Mouse (Mus musculus) heart, postnatal 0 days (tissue): ENCODE results near the gene Ism2. TPM values are rescaled to one million over a fixed set of nuclear protein-coding genes. Genes with fewer than 3 reads are reported as not detected.

Experiments used
- ATAC-seq: fragments of 200-750 bp; cut with Nextera tagmentation; 2 replicates; pipeline ENCODE4 v1.8.0; 2017; ENCODE audit warnings: low read depth, moderate number of reproducible peaks, moderate library complexity; ENCODE audit not compliant: insufficient read depth
- DNase-seq: peaks from one replicate; pipeline ENCODE4 v3.0.0-alpha.2; 2016; ENCODE audit warnings: low spot score
- H3K27ac ChIP-seq: fragments of 300-500 bp; sonication (generic); 2 replicates; pipeline ENCODE4 v1.5.1; 2014; ENCODE audit warnings: low read depth, mild to moderate bottlenecking
- H3K27me3 ChIP-seq: fragments of 300-500 bp; sonication (generic); 2 replicates; pipeline ENCODE4 v1.6.1; 2014; ENCODE audit warnings: low read length, mixed read lengths; ENCODE audit not compliant: control insufficient read depth, insufficient read depth
- H3K36me3 ChIP-seq: fragments of 300-500 bp; sonication (generic); replicated peaks from 2 replicates; pipeline ENCODE4 v1.6.1; 2014; ENCODE audit warnings: low read length, mixed read lengths; ENCODE audit not compliant: control insufficient read depth, insufficient read depth
- H3K4me1 ChIP-seq: fragments of 300-500 bp; sonication (generic); 2 replicates; pipeline ENCODE4 v1.6.1; 2014; ENCODE audit warnings: antibody characterized with exemption; ENCODE audit not compliant: control insufficient read depth, insufficient read depth
- H3K4me2 ChIP-seq: fragments of 300-500 bp; sonication (generic); 2 replicates; pipeline ENCODE4 v1.6.1; 2014; ENCODE audit warnings: low read depth, mild to moderate bottlenecking, low read length, moderate library complexity
- H3K4me3 ChIP-seq: fragments of 300-500 bp; sonication (generic); 2 replicates; pipeline ENCODE4 v1.5.1; 2014; ENCODE audit warnings: low read depth, low read length
- H3K9ac ChIP-seq: fragments of 300-500 bp; sonication (generic); replicated peaks from 2 replicates; pipeline ENCODE4 v1.6.1; 2014; ENCODE audit warnings: low read depth, low read length, mixed read lengths
- H3K9me3 ChIP-seq: fragments of 300-500 bp; sonication (generic); replicated peaks from 2 replicates; pipeline ENCODE4 v1.6.1; 2016; ENCODE audit warnings: low read length; ENCODE audit not compliant: control insufficient read depth
- CTCF ChIP-seq: IDR thresholded peaks from 2 replicates; pipeline ENCODE4 v1.5.1; 2016; ENCODE audit warnings: antibody characterized with exemption, control low read depth, low read depth
- EP300 ChIP-seq: IDR thresholded peaks from 2 replicates; pipeline ENCODE4 v1.6.1; 2016; ENCODE audit warnings: antibody characterized with exemption, low read depth
- WGBS: fragments of 180-500 bp; shearing (Covaris S2); extraction: QIAGEN DNeasy Blood & Tissue Kit; methylation state at CpG from one replicate; pipeline ENCODE4 v1.1.7; 2014; 5-methylcytosine and 5-hydroxymethylcytosine counted together
- polyA plus RNA-seq: library from polyadenylated mRNA; unstranded; fragments of >200 nt; fragmentation: Nextera tagmentation; extraction: Ambion mirVana; gene quantifications from 2 replicates; pipeline ENCODE4 v1.2.1, GENCODE M21; 2015
- total RNA-seq: library from RNA; depleted of rRNA; stranded (reverse); fragments of >200 nt; gene quantifications from 2 replicates; pipeline ENCODE4 v1.2.3, GENCODE M21; 2014; ENCODE audit warnings: low replicate concordance

The Ism2 gene
- total and polyA plus RNA-seq, 2 experiments from 2014 or later = 0.20 to 0.31 TPM

GRCm38 (mm10) chr12:87305767-87306583 lies 6.5 kb upstream of the Ism2 start:
- H3K9ac ChIP-seq = 0 out of 2 replicates have a peak overlapping the region, but pooled peaks have one; percentile 11
- DNase-seq (no peak), ATAC-seq (no peak; the same call in 1 of the 2 replicates)
- 0 out of 2 replicates have a peak overlapping the region, but pooled peaks have one; percentile 21 for H3K4me2 ChIP-seq
- H3K36me3 ChIP-seq = peaks cover 28% of the 10 kb centered on the region
- H3K9me3 ChIP-seq = no peaks in the 10 kb centered on the region
- TF ChIP-seq CTCF (no peak), EP300 (no peak)
- no peak overlapping the region for H3K4me3 ChIP-seq
- 31% methylated on average over 13 of the region's 13 CpGs for WGBS
- no peak overlapping the region for H3K27ac ChIP-seq
- H3K27me3 ChIP-seq = no peaks in the 10 kb centered on the region
- H3K4me1 ChIP-seq = no peaks in the 10 kb centered on the region; the same call in 1 of the 2 replicates

- Histone ChIP-seq H3K9me3 (no peaks in the 10 kb centered on the region), H3K9ac (no peak overlapping the region), H3K27me3 (no peaks in the 10 kb centered on the region), H3K4me2 (no peak overlapping the region), H3K4me1 (peaks cover 3% of the 10 kb centered on the region), H3K4me3 (no peak overlapping the region), H3K36me3 (no peaks in the 10 kb centered on the region), H3K27ac (no peak overlapping the region)
- 49% methylated on average over 4 of the region's 4 CpGs for WGBS
- no peak for DNase-seq
- no peak for ATAC-seq
- TF ChIP-seq CTCF (no peak), EP300 (no peak)
These were observed 1.7 kb upstream of the Ism2 start for GRCm38 (mm10) chr12:87301189-87301588.

- Histone ChIP-seq H3K27ac (no peak overlapping the region), H3K36me3 (no peaks in the 10 kb centered on the region), H3K4me3 (peak overlapping the region; percentile 57), H3K4me2 (peak overlapping the region; percentile 90), H3K9ac (peak overlapping the region; percentile 52; the same call in 1 of the 2 replicates), H3K9me3 (no peaks in the 10 kb centered on the region), H3K4me1 (peaks cover 3% of the 10 kb centered on the region; the same call in 1 of the 2 replicates), H3K27me3 (no peaks in the 10 kb centered on the region)
- 2% methylated on average over 9 of the region's 9 CpGs for WGBS
- no peak for TF ChIP-seq EP300
- TF ChIP-seq CTCF = no peak
- ATAC-seq (no peak), DNase-seq (no peak)
These were observed 861 bp upstream of the Ism2 start for GRCm38 (mm10) chr12:87300441-87300690.

GRCm38 (mm10) chr12:87299037-87299656 lies 358 bp downstream of the Ism2 start:
- H3K9ac ChIP-seq = peak overlapping the region; percentile 52
- ATAC-seq = peak; percentile 17; the same call in 1 of the 2 replicates
- no peak for DNase-seq
- TF ChIP-seq CTCF = no peak
- TF ChIP-seq EP300 = no peak
- H3K4me3 ChIP-seq = peak overlapping the region; percentile 57
- no peak overlapping the region for H3K27ac ChIP-seq
- H3K9me3 ChIP-seq = no peaks in the 10 kb centered on the region
- WGBS = 12% methylated on average over 29 of the region's 29 CpGs
- H3K4me1 ChIP-seq = peaks cover 3% of the 10 kb centered on the region; the same call in 1 of the 2 replicates
- H3K36me3 ChIP-seq = no peaks in the 10 kb centered on the region
- H3K4me2 ChIP-seq = peak overlapping the region; percentile 90
- no peaks in the 10 kb centered on the region for H3K27me3 ChIP-seq

GRCm38 (mm10) chr12:87293934-87294333 lies 5.6 kb downstream of the Ism2 start:
- no peak overlapping the region for H3K9ac ChIP-seq

More at GRCm38 (mm10) chr12:87293934-87294333, 5.6 kb downstream of the Ism2 start:
- whole genome bisulfite sequencing = 56% methylated on average over 6 of the region's 6 CpGs
- peak; percentile 86 for ATAC-seq
- Histone ChIP-seq H3K27ac (no peak overlapping the region), H3K4me1 (no peaks in the 10 kb centered on the region), H3K4me3 (no peak overlapping the region), H3K27me3 (no peaks in the 10 kb centered on the region), H3K4me2 (no peak overlapping the region), H3K36me3 (no peaks in the 10 kb centered on the region), H3K9me3 (no peaks in the 10 kb centered on the region)
- DNase-seq = peak; percentile 30
- TF ChIP-seq CTCF (no peak), EP300 (no peak)
